Mouse (Mus musculus) CH12.LX (cell line): Measurements from ENCODE around the gene Carnmt1. TPM values are rescaled to one million over a fixed set of nuclear protein-coding genes. Genes with fewer than 3 reads are reported as not detected.

Experiments used
- DNase-seq: peaks from one replicate; pipeline ENCODE4 v3.0.0-alpha.2; 2013; ENCODE audit errors: extremely low read depth
- H3K27ac ChIP-seq: 2 replicates; pipeline ENCODE4 v1.5.1; 2012; ENCODE audit warnings: low read depth, mild to moderate bottlenecking, control low read depth, moderate library complexity; ENCODE audit not compliant: insufficient read depth
- H3K27me3 ChIP-seq: replicated peaks from 2 replicates; pipeline ENCODE3; 2012; ENCODE audit warnings: inconsistent platforms
- H3K36me3 ChIP-seq, 2 experiments: replicated peaks in 1 of 2; 2 replicates each; pipeline versions ENCODE3 to v1.6.1; 2012; ENCODE audit warnings: inconsistent platforms in 1 of 2, low read length in 1 of 2, mild to moderate bottlenecking in 1 of 2, mixed read lengths in 1 of 2, moderate library complexity in 1 of 2; ENCODE audit not compliant: control insufficient read depth in 1 of 2, insufficient read depth in 1 of 2
- H3K4me1 ChIP-seq, 2 experiments: 2 replicates each; pipeline ENCODE4 v1.6.1; 2012; ENCODE audit warnings: inconsistent platforms in 1 of 2, moderate library complexity in 1 of 2; ENCODE audit not compliant: insufficient read depth in 2 of 2, control insufficient read depth in 1 of 2
- H3K4me2 ChIP-seq: 2 replicates; pipeline ENCODE4 v1.6.1; 2012; ENCODE audit warnings: low read depth, mild to moderate bottlenecking, control low read depth; ENCODE audit not compliant: poor library complexity, insufficient read depth, severe bottlenecking
- H3K4me3 ChIP-seq, 3 experiments: fragments of 150-350 bp in 1 of 3; sonication (generic) in 1 of 3; replicated peaks in 1 of 3; 2 replicates each; pipeline versions ENCODE3 to v1.5.1; 2011 to 2012; ENCODE audit warnings: low read depth in 2 of 3, low read length in 2 of 3, mild to moderate bottlenecking in 2 of 3, moderate library complexity in 2 of 3, control low read depth in 1 of 3, improper control_type of control experiment in 1 of 3, inconsistent platforms in 1 of 3, mixed read lengths in 1 of 3; ENCODE audit not compliant: poor library complexity in 1 of 3
- H3K79me2 ChIP-seq: replicated peaks from 2 replicates; pipeline ENCODE4 v1.6.1; 2012; ENCODE audit warnings: mild to moderate bottlenecking, moderate library complexity; ENCODE audit not compliant: control insufficient read depth, poor library complexity, insufficient read depth, severe bottlenecking; ENCODE audit errors: extremely low read depth
- H3K9ac ChIP-seq: 2 replicates; pipeline ENCODE4 v1.6.1; 2012; ENCODE audit warnings: low read depth, mild to moderate bottlenecking, control low read depth, moderate library complexity; ENCODE audit not compliant: insufficient read depth
- H3K9me3 ChIP-seq: replicated peaks from 2 replicates; pipeline ENCODE3; 2012; ENCODE audit warnings: low read length, inconsistent platforms, mixed read lengths
- BHLHE40 ChIP-seq: IDR thresholded peaks from 2 replicates; pipeline ENCODE4 v1.6.1; 2011; ENCODE audit warnings: mild to moderate bottlenecking, low read depth, low read length, improper control_type of control experiment
- CHD1 ChIP-seq: IDR thresholded peaks from 2 replicates; pipeline ENCODE4 v1.6.1; 2012; ENCODE audit warnings: low read depth, low read length, improper control_type of control experiment, inconsistent platforms
- CHD2 ChIP-seq: IDR thresholded peaks from 2 replicates; pipeline ENCODE4 v1.6.1; 2011; ENCODE audit warnings: low read length, improper control_type of control experiment
- CTCF ChIP-seq, 2 experiments: IDR thresholded peaks in 1 of 2; conservative IDR thresholded peaks in 1 of 2; 2 replicates each; pipeline ENCODE4 v1.5.1; 2011 to 2012; ENCODE audit warnings: low read depth in 2 of 2, low read length in 2 of 2, improper control_type of control experiment in 1 of 2, inconsistent platforms in 1 of 2, mild to moderate bottlenecking in 1 of 2, moderate library complexity in 1 of 2
- ELF1 ChIP-seq: IDR thresholded peaks from 2 replicates; pipeline ENCODE4 v1.6.1; 2014; ENCODE audit warnings: low read depth, mild to moderate bottlenecking, inconsistent platforms, low read length, improper control_type of control experiment
- HCFC1 ChIP-seq: IDR thresholded peaks from 2 replicates; pipeline ENCODE4 v1.6.1; 2012; ENCODE audit warnings: low read depth, mild to moderate bottlenecking, inconsistent platforms, low read length, improper control_type of control experiment
- JUND ChIP-seq: conservative IDR thresholded peaks from 2 replicates; pipeline ENCODE4 v1.6.1; 2011; ENCODE audit warnings: low read depth, low read length, improper control_type of control experiment
- KAT2A ChIP-seq: IDR thresholded peaks from 2 replicates; pipeline ENCODE4 v1.6.1; 2012; ENCODE audit warnings: low read length, improper control_type of control experiment, inconsistent platforms; ENCODE audit not compliant: insufficient replicate concordance
- MAX ChIP-seq: IDR thresholded peaks from 2 replicates; pipeline ENCODE4 v1.6.1; 2011; ENCODE audit warnings: low read length, improper control_type of control experiment
- MAZ ChIP-seq: IDR thresholded peaks from 2 replicates; pipeline ENCODE4 v1.6.1; 2012; ENCODE audit warnings: low read depth, mild to moderate bottlenecking, inconsistent platforms, low read length, improper control_type of control experiment, moderate library complexity
- NELFE ChIP-seq: IDR thresholded peaks from 2 replicates; pipeline ENCODE4 v1.6.1; 2011; ENCODE audit warnings: low read depth, low read length, improper control_type of control experiment
- NRF1 ChIP-seq: IDR thresholded peaks from 2 replicates; pipeline ENCODE4 v1.6.1; 2014; ENCODE audit warnings: low read depth, mild to moderate bottlenecking, inconsistent platforms, low read length, improper control_type of control experiment, moderate library complexity
- POLR2A ChIP-seq: IDR thresholded peaks from 2 replicates; pipeline ENCODE4 v1.6.1; 2011; ENCODE audit warnings: low read depth, mild to moderate bottlenecking, improper control_type of control experiment, low read length
- RCOR1 ChIP-seq: conservative IDR thresholded peaks from 2 replicates; pipeline ENCODE4 v1.6.1; 2012; ENCODE audit warnings: low read depth, mild to moderate bottlenecking, inconsistent platforms, low read length, improper control_type of control experiment
- TCF12 ChIP-seq: IDR thresholded peaks from 2 replicates; pipeline ENCODE4 v1.6.1; 2014; ENCODE audit warnings: low read depth, mild to moderate bottlenecking, inconsistent platforms, low read length, improper control_type of control experiment
- UBTF ChIP-seq: IDR thresholded peaks from 2 replicates; pipeline ENCODE4 v1.6.1; 2012; ENCODE audit warnings: low read depth, mild to moderate bottlenecking, inconsistent platforms, low read length, improper control_type of control experiment, moderate library complexity
- USF2 ChIP-seq: conservative IDR thresholded peaks from 2 replicates; pipeline ENCODE4 v1.6.1; 2011; ENCODE audit warnings: low read depth, low read length, improper control_type of control experiment
- ZC3H11A ChIP-seq: IDR thresholded peaks from 2 replicates; pipeline ENCODE4 v1.6.1; 2012; ENCODE audit warnings: low read depth, mild to moderate bottlenecking, inconsistent platforms, low read length, improper control_type of control experiment
- ZMIZ1 ChIP-seq: IDR thresholded peaks from 2 replicates; pipeline ENCODE4 v1.6.1; 2012; ENCODE audit warnings: low read depth, mild to moderate bottlenecking, inconsistent platforms, low read length, improper control_type of control experiment
- dilution Hi-C: fragments of 300-500 bp; cut with MboI; formaldehyde crosslinking; loops from 2 replicates; pipeline ENCODE4 v1.14.3; 2020; ENCODE audit warnings: low sequenced_read_pairs; ENCODE audit not compliant: extremely low pct_unique_long_range_greater_than_20kb, extremely low pct_ligation_motif_present
- in situ Hi-C: fragments of 300-500 bp; cut with MboI; formaldehyde crosslinking; loops from 3 replicates; pipeline ENCODE4 v1.14.3; 2019; ENCODE audit warnings: low sequenced_read_pairs, low pct_ligation_motif_present, low pct_unique_long_range_greater_than_20kb, mixed read lengths
- polyA plus RNA-seq: library from polyadenylated mRNA; unstranded; fragments of >175 nt; gene quantifications from 2 replicates; pipeline ENCODE4 v1.2.1, GENCODE M21; 2012; ENCODE audit warnings: low read depth; ENCODE audit not compliant: insufficient read length
- total RNA-seq, 2 experiments: library from RNA; depleted of rRNA; stranded (reverse); fragments of 300-350 nt in 1 of 2; fragments of >200 nt in 1 of 2; gene quantifications; 2 replicates each; pipeline ENCODE4 v1.2.3; 2012 to 2014

Carnmt1 gene
- total RNA-seq (2012; rRNA removed) = 17.6 and 29.3 TPM in 2 replicates
- total RNA-seq (2014; rRNA removed) = 41.7 and 45.0 TPM in 2 replicates
- 27.2 and 47.1 TPM in 2 replicates for polyA plus RNA-seq

- Histone ChIP-seq H3K9ac (peak within 1 kb of the TSS; percentile 93), H3K9me3 (no peaks in the 10 kb centered on the region), H3K4me2 (peak within 1 kb of the TSS; percentile 100), H3K4me3 (peak within 1 kb of the TSS; percentile 61 to 99 (median 93)), H3K79me2 (peaks cover 44% of the 10 kb centered on the region), H3K27ac (peak within 1 kb of the TSS; percentile 62)
- dilution Hi-C loops = no loop called here
- DNase-seq = peak; percentile 97
- TF ChIP-seq ZMIZ1 = no peak
- peak; percentile 46; the same call in 1 of the 2 replicates for TF ChIP-seq POLR2A
- no peak for TF ChIP-seq JUND
- TF ChIP-seq UBTF = no peak
- TF ChIP-seq NELFE = peak; percentile 8; the same call in 1 of the 2 replicates
- no peak for TF ChIP-seq RCOR1
- TF ChIP-seq HCFC1 = peak; percentile 43; the same call in 1 of the 2 replicates
- 0 out of 2 replicates have a peak, but pooled peaks have one; percentile 14 for TF ChIP-seq BHLHE40
- no peak for TF ChIP-seq ZC3H11A
- peak; percentile 86 for TF ChIP-seq ELF1
- no peak for TF ChIP-seq CHD1
- TF ChIP-seq NRF1 = peak; percentile 88
- TF ChIP-seq USF2 = no peak
- TF ChIP-seq CHD2 = no peak
- no peak for TF ChIP-seq MAX
- TF ChIP-seq TCF12 = peak; percentile 48; the same call in 1 of the 2 replicates
- TF ChIP-seq, all 38 proteins: peak for 7
- Histone ChIP-seq H3K27me3 (no peaks in the 10 kb centered on the region), H3K4me1 (peaks cover 7 to 36% of the 10 kb centered on the region in 2 experiments; a peak in 3 of 4 replicates), H3K36me3 (peaks cover 0 to 12% of the 10 kb centered on the region in 2 experiments)
- in situ Hi-C loops = no loop called here
Measured at GRCm38 (mm10) chr19:18670608-18671007, at the start of gene Carnmt1. Gene Carnmt1, plus strand, starts transcription at chr19:18670764.

- Histone ChIP-seq H3K9me3 (no peaks in the 10 kb centered on the region), H3K36me3 (peaks cover 0 to 6% of the 10 kb centered on the region in 2 experiments), H3K4me1 (peaks cover 25 to 76% of the 10 kb centered on the region in 2 experiments), H3K27me3 (no peaks in the 10 kb centered on the region), H3K4me2 (no peak overlapping the region), H3K27ac (no peak overlapping the region), H3K79me2 (peaks cover 65% of the 10 kb centered on the region), H3K4me3 (no peak overlapping the region), H3K9ac (no peak overlapping the region)
- no peak for DNase-seq
- in situ Hi-C loops (no loop called here), dilution Hi-C loops (no loop called here)
- TF ChIP-seq KAT2A (no peak), MAZ (no peak), UBTF (no peak), ELF1 (no peak), TCF12 (no peak), JUND (no peak), CTCF (conservative IDR thresholded peaks at IDR 0.05 in 1 of 2, IDR thresholded peaks at IDR 0.05 in 1 of 2; ENCODE audit: low read depth in 2 of 2, low read length in 2 of 2) (no peak), MAX (no peak)
Measured at GRCm38 (mm10) chr19:18623894-18624293, 46.7 kb upstream of the Carnmt1 start.
